Mouse (Mus musculus): Measurements from ENCODE around the gene Fam213b. TPM values are rescaled to one million over a fixed set of nuclear protein-coding genes. Genes with fewer than 3 reads are reported as not detected.
A peak's percentile ranks its signal among the peaks of the same experiment; 100 is the strongest.

The Fam213b gene
- polyA plus RNA-seq, 1 experiment, result 11.8 TPM

DNA sequence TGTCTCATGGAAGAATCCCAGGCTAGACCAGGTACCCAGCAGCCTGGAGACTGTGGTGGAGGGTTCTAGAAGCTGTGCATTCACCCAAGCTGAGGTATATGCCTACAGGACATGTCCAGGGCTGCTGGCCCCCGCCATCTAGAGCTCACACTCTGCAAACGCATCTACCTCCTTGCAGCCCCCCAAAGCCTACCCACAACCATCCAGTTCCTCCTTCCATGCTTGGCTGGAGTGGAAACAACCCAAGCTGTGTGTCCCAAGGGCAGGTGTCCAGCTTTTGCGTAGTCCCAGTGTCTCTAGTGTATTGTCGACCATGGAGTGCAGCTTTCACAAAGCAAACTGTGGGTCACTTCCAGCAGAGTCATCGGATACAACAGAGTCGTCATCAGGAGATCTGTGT lies 31.7 kb downstream of the Fam213b start:
- no peak overlapping the region for H3K4me3 ChIP-seq (ENCODE audit: low read depth, low read length)
- H3K27ac ChIP-seq (ENCODE audit: insufficient read depth, low read length), result no peak overlapping the region
- H3K9me3 ChIP-seq (replicated peaks; ENCODE audit: control insufficient read depth, insufficient read depth, low read length, poor library complexity, severe bottlenecking), result no peaks in the 10 kb centered on the region
- no peaks in the 10 kb centered on the region for H3K4me1 ChIP-seq (ENCODE audit: control insufficient read depth, insufficient read depth, low read length)
- H3K27me3 ChIP-seq (ENCODE audit: control insufficient read depth, insufficient read depth, low read length, poor library complexity, severe bottlenecking), result no peaks in the 10 kb centered on the region
- no peak overlapping the region for H3K9ac ChIP-seq (ENCODE audit: low read depth, poor library complexity, severe bottlenecking)
- H3K36me3 ChIP-seq (ENCODE audit: control insufficient read depth, insufficient read depth, low read length, poor library complexity, severe bottlenecking), result no peaks in the 10 kb centered on the region
- no peak for TF ChIP-seq POLR2A (IDR thresholded peaks at IDR 0.05; ENCODE audit: insufficient read depth, low read length)
- no peak for TF ChIP-seq CTCF (IDR thresholded peaks at IDR 0.05; ENCODE audit: low read depth, low read length)
- no peak for TF ChIP-seq EP300 (IDR thresholded peaks at IDR 0.05; ENCODE audit: insufficient read depth, low read depth, low read length)

DNA sequence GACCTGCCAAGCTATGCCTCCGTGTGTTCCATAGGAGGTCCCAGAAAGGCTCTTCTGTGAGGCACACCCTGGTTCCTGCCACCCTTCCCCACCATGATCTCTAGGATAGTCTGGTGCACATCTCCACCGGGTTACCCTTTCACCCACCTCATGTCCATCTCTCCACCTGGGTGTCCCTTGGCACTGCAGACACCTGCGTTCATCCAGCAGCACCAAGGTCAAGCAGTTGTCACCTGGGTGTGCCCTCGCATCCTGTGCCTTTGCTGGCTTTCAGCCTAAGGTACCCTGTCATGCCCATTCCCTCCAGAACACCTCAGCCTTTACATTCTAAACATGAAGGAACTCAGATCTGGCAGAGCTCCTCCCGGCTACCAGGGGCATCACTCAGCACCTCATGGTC lies 32.5 kb downstream of the Fam213b start:
- TF ChIP-seq EP300 (IDR thresholded peaks at IDR 0.05; ENCODE audit: insufficient read depth, low read depth, low read length) (no peak), CTCF (IDR thresholded peaks at IDR 0.05; ENCODE audit: low read depth, low read length) (no peak), POLR2A (IDR thresholded peaks at IDR 0.05; ENCODE audit: insufficient read depth, low read length) (no peak)
- Histone ChIP-seq H3K9ac (ENCODE audit: low read depth, poor library complexity, severe bottlenecking) (no peak overlapping the region), H3K9me3 (replicated peaks; ENCODE audit: control insufficient read depth, insufficient read depth, low read length, poor library complexity, severe bottlenecking) (no peaks in the 10 kb centered on the region), H3K4me3 (ENCODE audit: low read depth, low read length) (no peak overlapping the region), H3K36me3 (ENCODE audit: control insufficient read depth, insufficient read depth, low read length, poor library complexity, severe bottlenecking) (no peaks in the 10 kb centered on the region), H3K27ac (ENCODE audit: insufficient read depth, low read length) (no peak overlapping the region), H3K27me3 (ENCODE audit: control insufficient read depth, insufficient read depth, low read length, poor library complexity, severe bottlenecking) (no peaks in the 10 kb centered on the region), H3K4me1 (ENCODE audit: control insufficient read depth, insufficient read depth, low read length) (no peaks in the 10 kb centered on the region)

DNA sequence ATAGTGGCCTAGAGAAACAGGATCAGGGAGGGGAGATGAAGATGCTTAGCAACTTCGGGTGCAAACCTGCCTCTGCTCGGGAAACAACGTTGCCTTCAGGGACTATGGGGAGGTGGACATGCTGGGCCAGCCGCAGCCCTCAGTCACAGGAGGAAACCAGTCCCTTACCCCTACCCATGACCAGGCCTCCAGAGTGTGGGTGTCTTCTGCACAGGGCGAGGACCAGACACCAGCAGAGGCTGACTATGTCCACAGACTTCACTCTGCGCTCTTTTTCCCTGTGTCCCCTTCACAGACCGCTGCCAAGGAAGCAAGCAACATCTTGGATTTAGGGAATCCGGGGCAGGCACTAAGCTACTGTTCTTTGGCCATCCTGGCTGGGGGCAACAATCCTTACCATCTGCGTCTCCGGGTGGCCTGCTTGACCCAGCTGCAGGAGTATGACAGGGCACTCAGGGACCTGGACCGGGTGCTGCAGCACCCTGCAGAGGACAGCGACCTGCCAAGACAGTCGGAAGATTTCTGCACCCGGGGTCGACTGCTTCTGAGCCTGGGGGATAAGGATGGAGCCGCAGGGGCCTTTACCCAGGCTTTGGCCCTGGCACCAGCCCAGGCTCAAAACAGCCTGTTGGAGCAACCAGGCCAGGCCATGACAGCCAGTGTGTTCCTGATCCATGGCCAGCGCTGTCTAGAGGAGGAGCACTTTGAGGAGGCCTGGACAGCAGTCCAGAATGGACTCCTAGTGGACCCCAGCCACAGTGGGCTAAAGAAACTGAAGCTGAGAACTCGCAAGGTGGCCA lies 33.8 kb downstream of the Fam213b start:
- no peak for TF ChIP-seq EP300 (IDR thresholded peaks at IDR 0.05; ENCODE audit: insufficient read depth, low read depth, low read length)
- TF ChIP-seq CTCF (IDR thresholded peaks at IDR 0.05; ENCODE audit: low read depth, low read length), result no peak
- TF ChIP-seq POLR2A (IDR thresholded peaks at IDR 0.05; ENCODE audit: insufficient read depth, low read length), result no peak
- no peaks in the 10 kb centered on the region for H3K9me3 ChIP-seq (replicated peaks; ENCODE audit: control insufficient read depth, insufficient read depth, low read length, poor library complexity, severe bottlenecking)
- H3K36me3 ChIP-seq (ENCODE audit: control insufficient read depth, insufficient read depth, low read length, poor library complexity, severe bottlenecking), result no peaks in the 10 kb centered on the region
- H3K4me3 ChIP-seq (ENCODE audit: low read depth, low read length), result peak overlapping the region; percentile 73
- H3K9ac ChIP-seq (ENCODE audit: low read depth, poor library complexity, severe bottlenecking), result peak overlapping the region; percentile 49
- no peak overlapping the region for H3K27ac ChIP-seq (ENCODE audit: insufficient read depth, low read length)
- H3K4me1 ChIP-seq (ENCODE audit: control insufficient read depth, insufficient read depth, low read length), result no peaks in the 10 kb centered on the region
- no peaks in the 10 kb centered on the region for H3K27me3 ChIP-seq (ENCODE audit: control insufficient read depth, insufficient read depth, low read length, poor library complexity, severe bottlenecking)

DNA sequence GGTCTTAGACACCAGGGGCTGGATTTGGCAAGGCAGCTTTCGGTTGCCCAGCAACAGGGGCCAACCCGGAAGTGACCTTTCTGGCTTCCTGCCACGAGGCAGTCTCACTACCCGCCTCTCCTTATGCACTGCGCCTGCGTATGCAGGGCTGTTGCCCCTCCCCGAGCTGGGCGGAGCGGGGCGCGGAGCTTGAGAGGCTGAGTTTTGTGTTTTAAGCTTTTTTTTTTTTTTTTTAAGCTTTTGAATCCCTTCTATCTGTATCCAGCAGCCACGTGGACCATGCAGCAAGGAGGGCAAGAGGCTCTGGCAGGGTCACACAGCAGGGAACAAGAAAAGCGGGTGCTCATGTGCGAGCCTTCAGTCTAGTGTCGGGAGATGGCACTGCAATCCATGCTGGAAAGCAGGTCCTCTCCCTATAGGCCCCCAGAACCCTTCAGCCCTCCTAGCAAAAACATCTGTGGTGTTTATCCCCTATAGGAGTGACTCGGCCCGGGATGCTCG lies 34.6 kb downstream of the Fam213b start:
- no peaks in the 10 kb centered on the region for H3K27me3 ChIP-seq (ENCODE audit: control insufficient read depth, insufficient read depth, low read length, poor library complexity, severe bottlenecking)
- H3K4me1 ChIP-seq (ENCODE audit: control insufficient read depth, insufficient read depth, low read length), result no peaks in the 10 kb centered on the region
- TF ChIP-seq CTCF (IDR thresholded peaks at IDR 0.05; ENCODE audit: low read depth, low read length), result peak; percentile 3
- TF ChIP-seq EP300 (IDR thresholded peaks at IDR 0.05; ENCODE audit: insufficient read depth, low read depth, low read length), result no peak; the same call in 1 of the 2 replicates
- peak; percentile 59 for TF ChIP-seq POLR2A (IDR thresholded peaks at IDR 0.05; ENCODE audit: insufficient read depth, low read length)
- no peaks in the 10 kb centered on the region for H3K36me3 ChIP-seq (ENCODE audit: control insufficient read depth, insufficient read depth, low read length, poor library complexity, severe bottlenecking)
- H3K9me3 ChIP-seq (replicated peaks; ENCODE audit: control insufficient read depth, insufficient read depth, low read length, poor library complexity, severe bottlenecking), result no peaks in the 10 kb centered on the region
- H3K27ac ChIP-seq (ENCODE audit: insufficient read depth, low read length), result no peak overlapping the region
- H3K9ac ChIP-seq (ENCODE audit: low read depth, poor library complexity, severe bottlenecking), result peak overlapping the region; percentile 49
- H3K4me3 ChIP-seq (ENCODE audit: low read depth, low read length), result peak overlapping the region; percentile 73

DNA sequence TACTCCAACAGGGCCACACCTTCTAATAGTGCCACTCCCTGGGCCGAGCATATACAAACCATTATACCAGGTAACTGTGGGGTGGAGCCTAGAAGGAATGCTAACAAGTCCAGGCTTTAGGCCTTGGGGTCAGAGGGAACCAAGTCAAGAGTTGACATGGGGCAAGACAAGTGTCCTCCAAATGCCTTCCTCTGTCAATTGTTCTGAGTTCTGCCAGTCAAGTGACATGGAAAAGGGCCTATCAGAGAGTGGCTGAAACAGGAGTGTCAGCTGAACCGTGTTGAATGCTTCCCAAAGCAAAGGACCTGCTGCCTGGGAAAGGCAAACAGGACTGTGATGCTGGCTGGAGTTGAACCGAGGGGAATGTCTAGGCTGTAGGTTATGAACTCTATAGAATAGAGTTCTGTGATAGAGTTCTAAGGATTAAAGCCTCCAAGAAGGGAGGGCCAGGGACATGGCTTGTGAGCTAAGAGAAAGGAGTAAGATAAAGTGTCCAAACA lies 35.4 kb downstream of the Fam213b start:
- Histone ChIP-seq H3K9ac (ENCODE audit: low read depth, poor library complexity, severe bottlenecking) (no peak overlapping the region), H3K36me3 (ENCODE audit: control insufficient read depth, insufficient read depth, low read length, poor library complexity, severe bottlenecking) (no peaks in the 10 kb centered on the region), H3K4me3 (ENCODE audit: low read depth, low read length) (no peak overlapping the region), H3K27ac (ENCODE audit: insufficient read depth, low read length) (no peak overlapping the region), H3K27me3 (ENCODE audit: control insufficient read depth, insufficient read depth, low read length, poor library complexity, severe bottlenecking) (no peaks in the 10 kb centered on the region), H3K4me1 (ENCODE audit: control insufficient read depth, insufficient read depth, low read length) (no peaks in the 10 kb centered on the region), H3K9me3 (replicated peaks; ENCODE audit: control insufficient read depth, insufficient read depth, low read length, poor library complexity, severe bottlenecking) (no peaks in the 10 kb centered on the region)
- TF ChIP-seq POLR2A (IDR thresholded peaks at IDR 0.05; ENCODE audit: insufficient read depth, low read length), result no peak
- TF ChIP-seq CTCF (IDR thresholded peaks at IDR 0.05; ENCODE audit: low read depth, low read length), result no peak
- TF ChIP-seq EP300 (IDR thresholded peaks at IDR 0.05; ENCODE audit: insufficient read depth, low read depth, low read length), result no peak

DNA sequence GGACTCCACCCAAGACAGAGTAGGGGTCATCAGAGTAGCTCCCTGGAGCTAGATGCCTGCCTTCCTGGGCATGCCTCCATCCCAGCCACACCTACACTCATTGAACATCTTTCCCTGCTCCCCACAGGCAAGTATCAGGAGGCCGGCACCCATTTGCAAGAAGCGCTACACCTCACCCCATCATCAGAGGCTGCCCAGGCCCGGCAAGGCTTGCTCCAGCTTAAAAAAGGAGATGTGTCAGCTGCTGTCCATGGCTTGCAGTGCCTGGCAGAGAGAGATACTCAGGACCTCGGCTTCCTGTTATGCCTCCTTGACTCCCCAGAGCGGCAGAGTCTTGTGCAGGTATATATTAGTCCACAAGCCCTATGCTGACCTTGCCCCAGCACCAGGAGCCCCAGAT lies 37.0 kb downstream of the Fam213b start:
- no peak for TF ChIP-seq POLR2A (IDR thresholded peaks at IDR 0.05; ENCODE audit: insufficient read depth, low read length)
- no peak for TF ChIP-seq CTCF (IDR thresholded peaks at IDR 0.05; ENCODE audit: low read depth, low read length)
- no peak for TF ChIP-seq EP300 (IDR thresholded peaks at IDR 0.05; ENCODE audit: insufficient read depth, low read depth, low read length)
- no peaks in the 10 kb centered on the region for H3K27me3 ChIP-seq (ENCODE audit: control insufficient read depth, insufficient read depth, low read length, poor library complexity, severe bottlenecking)
- H3K9ac ChIP-seq (ENCODE audit: low read depth, poor library complexity, severe bottlenecking), result no peak overlapping the region
- H3K4me1 ChIP-seq (ENCODE audit: control insufficient read depth, insufficient read depth, low read length), result no peaks in the 10 kb centered on the region
- H3K4me3 ChIP-seq (ENCODE audit: low read depth, low read length), result no peak overlapping the region
- no peaks in the 10 kb centered on the region for H3K9me3 ChIP-seq (replicated peaks; ENCODE audit: control insufficient read depth, insufficient read depth, low read length, poor library complexity, severe bottlenecking)
- H3K27ac ChIP-seq (ENCODE audit: insufficient read depth, low read length), result no peak overlapping the region
- no peaks in the 10 kb centered on the region for H3K36me3 ChIP-seq (ENCODE audit: control insufficient read depth, insufficient read depth, low read length, poor library complexity, severe bottlenecking)

Measured in ES-Bruce4 (cell line).